Mouse (Mus musculus) liver, embryonic 12.5 days (tissue): Measurements from ENCODE around the gene Tnfsfm13. TPM values are rescaled to one million over a fixed set of nuclear protein-coding genes. Genes with fewer than 3 reads are reported as not detected.

Experiments used
- ATAC-seq: fragments of 200-750 bp; cut with Nextera tagmentation; 2 replicates; pipeline ENCODE4 v1.8.0; 2017; ENCODE audit warnings: moderate number of reproducible peaks, mild to moderate bottlenecking, moderate library complexity
- H3K27ac ChIP-seq: fragments of 300-500 bp; sonication (generic); 2 replicates; pipeline ENCODE4 v1.5.1; 2016; ENCODE audit warnings: mild to moderate bottlenecking
- H3K27me3 ChIP-seq: fragments of 300-500 bp; sonication (generic); replicated peaks from 2 replicates; pipeline ENCODE4 v1.6.1; 2016; ENCODE audit warnings: mild to moderate bottlenecking, moderate library complexity
- H3K36me3 ChIP-seq: fragments of 300-500 bp; sonication (generic); 2 replicates; pipeline ENCODE4 v1.6.1; 2016; ENCODE audit warnings: mild to moderate bottlenecking, moderate library complexity
- H3K4me1 ChIP-seq: fragments of 300-500 bp; sonication (generic); 2 replicates; pipeline ENCODE4 v1.6.1; 2016
- H3K4me2 ChIP-seq: fragments of 300-500 bp; sonication (generic); 2 replicates; pipeline ENCODE4 v1.6.1; 2016; ENCODE audit warnings: mild to moderate bottlenecking, moderate library complexity
- H3K4me3 ChIP-seq: fragments of 300-500 bp; sonication (generic); 2 replicates; pipeline ENCODE4 v1.5.1; 2016; ENCODE audit warnings: mild to moderate bottlenecking, moderate library complexity
- H3K9ac ChIP-seq: fragments of 300-500 bp; sonication (generic); 2 replicates; pipeline ENCODE4 v1.6.1; 2016; ENCODE audit warnings: mild to moderate bottlenecking, moderate library complexity
- H3K9me3 ChIP-seq: fragments of 300-500 bp; sonication (generic); replicated peaks from 2 replicates; pipeline ENCODE4 v1.6.1; 2016; ENCODE audit warnings: mild to moderate bottlenecking, moderate library complexity
- WGBS: fragments of 180-500 bp; shearing (Covaris S2); methylation state at CpG from one replicate; pipeline ENCODE4 v1.1.7; 2016; ENCODE audit not compliant: insufficient replicate concordance; 5-methylcytosine and 5-hydroxymethylcytosine counted together
- polyA plus RNA-seq: library from polyadenylated mRNA; unstranded; fragments of >200 nt; fragmentation: Nextera tagmentation; extraction: Ambion mirVana; gene quantifications from 2 replicates; pipeline ENCODE4 v1.2.1, GENCODE M21; 2016

Tnfsfm13 gene
- polyA plus RNA-seq, 1 experiment from 2014 or later: 0.72 TPM

- Histone ChIP-seq H3K9me3 (no peaks in the 10 kb centered on the region), H3K9ac (peak overlapping the region; percentile 99), H3K27me3 (no peaks in the 10 kb centered on the region), H3K4me1 (peaks cover 58% of the 10 kb centered on the region), H3K4me3 (peak overlapping the region; percentile 96), H3K27ac (peak overlapping the region; percentile 97), H3K36me3 (peaks cover 84% of the 10 kb centered on the region), H3K4me2 (peak overlapping the region; percentile 89)
- no peak for ATAC-seq
- WGBS: under 1% methylated on average over 43 of the region's 43 CpGs
Observed at GRCm38 (mm10) chr11:69671726-69672124, 24.2 kb downstream of the Tnfsfm13 start.

GRCm38 (mm10) chr11:69670786-69671725, 24.8 kb downstream of the Tnfsfm13 start:
- Histone ChIP-seq H3K27me3 (no peaks in the 10 kb centered on the region), H3K9me3 (no peaks in the 10 kb centered on the region), H3K9ac (peak overlapping the region; percentile 99), H3K4me1 (peaks cover 64% of the 10 kb centered on the region), H3K4me3 (peak overlapping the region; percentile 96), H3K36me3 (peaks cover 84% of the 10 kb centered on the region), H3K4me2 (peak overlapping the region; percentile 89), H3K27ac (peak overlapping the region; percentile 97)
- peak; percentile 58 for ATAC-seq
- under 1% methylated on average over 61 of the region's 61 CpGs for WGBS

GRCm38 (mm10) chr11:69666665-69667005, 29.3 kb downstream of the Tnfsfm13 start:
- Histone ChIP-seq H3K4me3 (no peak overlapping the region), H3K27me3 (no peaks in the 10 kb centered on the region), H3K27ac (peak overlapping the region; percentile 53), H3K4me1 (peaks cover 63% of the 10 kb centered on the region), H3K36me3 (peaks cover 77% of the 10 kb centered on the region), H3K9me3 (no peaks in the 10 kb centered on the region), H3K4me2 (no peak overlapping the region), H3K9ac (no peak overlapping the region)
- WGBS: 69% methylated on average over 3 of the region's 3 CpGs
- no peak for ATAC-seq

GRCm38 (mm10) chr11:69665961-69666664, 29.8 kb downstream of the Tnfsfm13 start, which contains the start of gene Cd68:
Cd68 (minus strand) TSS chr11:69666153.
- no peak for ATAC-seq
- no peaks in the 10 kb centered on the region for H3K27me3 ChIP-seq
- H3K9me3 ChIP-seq: no peaks in the 10 kb centered on the region
- WGBS: 21% methylated on average over 7 of the region's 7 CpGs
- no peak within 1 kb of the TSS for H3K9ac ChIP-seq
- peaks cover 69% of the 10 kb centered on the region for H3K4me1 ChIP-seq
- H3K4me3 ChIP-seq: no peak within 1 kb of the TSS
- peak within 1 kb of the TSS; percentile 1; the same call in 1 of the 2 replicates for H3K4me2 ChIP-seq
- peak within 1 kb of the TSS; percentile 93 for H3K27ac ChIP-seq
- peaks cover 75% of the 10 kb centered on the region for H3K36me3 ChIP-seq

GRCm38 (mm10) chr11:69665457-69665960, 30.4 kb downstream of the Tnfsfm13 start:
- Histone ChIP-seq H3K36me3 (peaks cover 69% of the 10 kb centered on the region), H3K9ac (no peak overlapping the region), H3K4me2 (peak overlapping the region; percentile 1; the same call in 1 of the 2 replicates), H3K27ac (peak overlapping the region; percentile 53), H3K4me3 (no peak overlapping the region), H3K9me3 (no peaks in the 10 kb centered on the region), H3K4me1 (peaks cover 69% of the 10 kb centered on the region), H3K27me3 (no peaks in the 10 kb centered on the region)
- no peak for ATAC-seq
- WGBS: 64% methylated on average over 9 of the region's 9 CpGs

GRCm38 (mm10) chr11:69664841-69665240, 31.1 kb downstream of the Tnfsfm13 start:
- no peak overlapping the region for H3K9ac ChIP-seq
- H3K27ac ChIP-seq: peak overlapping the region; percentile 93; the same call in 1 of the 2 replicates
- no peaks in the 10 kb centered on the region for H3K27me3 ChIP-seq
- no peak overlapping the region for H3K4me2 ChIP-seq
- 86% methylated on average over 7 of the region's 7 CpGs for WGBS
- H3K4me3 ChIP-seq: no peak overlapping the region
- peaks cover 65% of the 10 kb centered on the region for H3K4me1 ChIP-seq
- ATAC-seq: no peak
- H3K36me3 ChIP-seq: peaks cover 69% of the 10 kb centered on the region
- no peaks in the 10 kb centered on the region for H3K9me3 ChIP-seq

- peak overlapping the region; percentile 68; the same call in 1 of the 2 replicates for H3K4me3 ChIP-seq
- H3K27ac ChIP-seq: peak overlapping the region; percentile 93
- H3K9ac ChIP-seq: peak overlapping the region; percentile 70; the same call in 1 of the 2 replicates
- 74% methylated on average over 6 of the region's 6 CpGs for WGBS
- H3K9me3 ChIP-seq: no peaks in the 10 kb centered on the region
- ATAC-seq: no peak
- no peaks in the 10 kb centered on the region for H3K27me3 ChIP-seq
- peak overlapping the region; percentile 75 for H3K4me2 ChIP-seq
- H3K36me3 ChIP-seq: peaks cover 66% of the 10 kb centered on the region
- H3K4me1 ChIP-seq: peaks cover 55% of the 10 kb centered on the region
Observed at GRCm38 (mm10) chr11:69663795-69664194, 32.1 kb downstream of the Tnfsfm13 start.

GRCm38 (mm10) chr11:69662967-69663671, 32.8 kb downstream of the Tnfsfm13 start:
- Histone ChIP-seq H3K4me1 (peaks cover 50% of the 10 kb centered on the region), H3K36me3 (peaks cover 66% of the 10 kb centered on the region)
- 58% methylated on average over 13 of the region's 13 CpGs for WGBS

GRCm38 (mm10) chr11:69662213-69662966, 33.5 kb downstream of the Tnfsfm13 start, which contains the start of gene Mpdu1:
Mpdu1 (minus strand) TSS chr11:69662642.
- Histone ChIP-seq H3K4me3 (peak within 1 kb of the TSS; percentile 68), H3K27me3 (no peaks in the 10 kb centered on the region), H3K4me2 (peak within 1 kb of the TSS; percentile 75), H3K9ac (peak within 1 kb of the TSS; percentile 70), H3K9me3 (no peaks in the 10 kb centered on the region), H3K36me3 (peaks cover 66% of the 10 kb centered on the region), H3K4me1 (peaks cover 49% of the 10 kb centered on the region), H3K27ac (peak within 1 kb of the TSS; percentile 93)
- WGBS: under 1% methylated on average over 48 of the region's 48 CpGs
- ATAC-seq: peak; percentile 93

More at GRCm38 (mm10) chr11:69662967-69663671, 32.8 kb downstream of the Tnfsfm13 start:
- no peaks in the 10 kb centered on the region for H3K9me3 ChIP-seq
- no peak for ATAC-seq
- H3K4me3 ChIP-seq: peak overlapping the region; percentile 68
- H3K27ac ChIP-seq: peak overlapping the region; percentile 93
- H3K9ac ChIP-seq: peak overlapping the region; percentile 70
- no peaks in the 10 kb centered on the region for H3K27me3 ChIP-seq
- peak overlapping the region; percentile 75 for H3K4me2 ChIP-seq

- Histone ChIP-seq H3K36me3 (peaks cover 68% of the 10 kb centered on the region), H3K4me1 (peaks cover 56% of the 10 kb centered on the region)
- 61% methylated on average over 3 of the region's 3 CpGs for WGBS
Observed at GRCm38 (mm10) chr11:69661221-69661881, 34.5 kb downstream of the Tnfsfm13 start.

More at GRCm38 (mm10) chr11:69661221-69661881, 34.5 kb downstream of the Tnfsfm13 start:
- H3K9me3 ChIP-seq: no peaks in the 10 kb centered on the region
- H3K4me2 ChIP-seq: peak overlapping the region; percentile 75
- ATAC-seq: no peak
- peak overlapping the region; percentile 70 for H3K9ac ChIP-seq
- peak overlapping the region; percentile 68 for H3K4me3 ChIP-seq
- H3K27ac ChIP-seq: peak overlapping the region; percentile 93
- H3K27me3 ChIP-seq: no peaks in the 10 kb centered on the region
